Mouse (Mus musculus) MEL (cell line): ENCODE measurements around the gene Vps29.

ENCODE experiments used
- CTCF ChIP-seq, 3 experiments: IDR thresholded peaks in 2 of 3; conservative IDR thresholded peaks in 1 of 3; 2 replicates each; pipeline ENCODE4 v1.5.1; 2011 to 2012; ENCODE audit warnings: low read length in 3 of 3, low read depth in 2 of 3, mild to moderate bottlenecking in 2 of 3, improper control_type of control experiment in 1 of 3, inconsistent platforms in 1 of 3, mixed read lengths in 1 of 3, moderate library complexity in 1 of 3; ENCODE audit not compliant: control insufficient read depth in 1 of 3, insufficient read depth in 1 of 3, poor library complexity in 1 of 3, severe bottlenecking in 1 of 3
- EP300 ChIP-seq, 2 experiments: IDR thresholded peaks; 2 replicates each; pipeline ENCODE4 v1.6.1; 2011; ENCODE audit warnings: improper control_type of control experiment in 2 of 2, low read length in 2 of 2, low read depth in 1 of 2, mild to moderate bottlenecking in 1 of 2
- HCFC1 ChIP-seq: IDR thresholded peaks from 2 replicates; pipeline ENCODE4 v1.6.1; 2012; ENCODE audit warnings: low read depth, mild to moderate bottlenecking, inconsistent platforms, low read length, improper control_type of control experiment, moderate library complexity
- MAFK ChIP-seq: IDR thresholded peaks from 2 replicates; pipeline ENCODE4 v1.6.1; 2011; ENCODE audit warnings: low read depth, mild to moderate bottlenecking, low read length, improper control_type of control experiment, borderline replicate concordance
- MAZ ChIP-seq: IDR thresholded peaks from 2 replicates; pipeline ENCODE4 v1.6.1; 2012; ENCODE audit warnings: low read depth, mild to moderate bottlenecking, inconsistent platforms, low read length, improper control_type of control experiment
- NELFE ChIP-seq: IDR thresholded peaks from 2 replicates; pipeline ENCODE4 v1.6.1; 2011; ENCODE audit warnings: low read depth, low read length, improper control_type of control experiment
- POLR2A ChIP-seq, 2 experiments: IDR thresholded peaks; 2 replicates each; pipeline ENCODE4 v1.6.1; 2011 to 2012; ENCODE audit warnings: low read length in 2 of 2, mild to moderate bottlenecking in 2 of 2, control low read depth in 1 of 2, improper control_type of control experiment in 1 of 2, low read depth in 1 of 2, moderate library complexity in 1 of 2; ENCODE audit not compliant: control insufficient read depth in 1 of 2, insufficient read depth in 1 of 2, poor library complexity in 1 of 2
- POLR2AphosphoS5 ChIP-seq: IDR thresholded peaks from 2 replicates; pipeline ENCODE4 v1.6.1; 2012; ENCODE audit warnings: low read depth, borderline replicate concordance, mild to moderate bottlenecking, inconsistent platforms, low read length, moderate library complexity, mixed read lengths
- SMC3 ChIP-seq: IDR thresholded peaks from 2 replicates; pipeline ENCODE4 v1.6.1; 2011; ENCODE audit warnings: low read depth, low read length, improper control_type of control experiment
- TAL1 ChIP-seq: IDR thresholded peaks from 2 replicates; pipeline ENCODE4 v1.6.1; 2012; ENCODE audit warnings: mild to moderate bottlenecking, inconsistent platforms, low read length, moderate library complexity, mixed read lengths
- UBTF ChIP-seq: IDR thresholded peaks from 2 replicates; pipeline ENCODE4 v1.6.1; 2012; ENCODE audit warnings: low read depth, mild to moderate bottlenecking, inconsistent platforms, low read length, improper control_type of control experiment, moderate library complexity, borderline replicate concordance; ENCODE audit not compliant: insufficient read depth
- USF1 ChIP-seq: IDR thresholded peaks from 2 replicates; pipeline ENCODE4 v1.6.1; 2014; ENCODE audit warnings: low read depth, mild to moderate bottlenecking, inconsistent platforms, low read length, improper control_type of control experiment, moderate library complexity
- ZKSCAN1 ChIP-seq: IDR thresholded peaks from 2 replicates; pipeline ENCODE4 v1.6.1; 2012; ENCODE audit warnings: low read depth, mild to moderate bottlenecking, inconsistent platforms, low read length, improper control_type of control experiment, moderate library complexity

- TF ChIP-seq CTCF (IDR thresholded peaks at IDR 0.05 in 2 of 3, conservative IDR thresholded peaks at IDR 0.05 in 1 of 3; ENCODE audit: control insufficient read depth in 1 of 3, insufficient read depth in 1 of 3, low read depth in 2 of 3, low read length in 3 of 3, poor library complexity in 1 of 3, severe bottlenecking in 1 of 3) (no peak), MAFK (no peak), POLR2A (IDR thresholded peaks at IDR 0.05; ENCODE audit: control insufficient read depth in 1 of 2, insufficient read depth in 1 of 2, low read depth in 1 of 2, low read length in 2 of 2, poor library complexity in 1 of 2) (no peak), HCFC1 (no peak), NELFE (no peak), UBTF (no peak), SMC3 (no peak), EP300 (IDR thresholded peaks at IDR 0.05; ENCODE audit: low read depth in 1 of 2, low read length in 2 of 2) (no peak), ZKSCAN1 (no peak), POLR2AphosphoS5 (no peak), TAL1 (no peak), MAZ (no peak), USF1 (no peak)
These were observed 17.4 kb upstream of the Vps29 start for GRCm38 (mm10) chr5:122336554-122337294.
